Mouse (Mus musculus) T-cell, adult 2 months (primary cell): Measurements from ENCODE around the gene Unc79.

Experiments
- DNase-seq: peaks from one replicate; pipeline ENCODE4 v3.0.0; 2022; ENCODE audit warnings: low spot score

Unc79 gene

GRCm38 (mm10) chr12:103205561-103205960, 256.9 kb downstream of the Unc79 start:
- no peak for DNase-seq

DNA sequence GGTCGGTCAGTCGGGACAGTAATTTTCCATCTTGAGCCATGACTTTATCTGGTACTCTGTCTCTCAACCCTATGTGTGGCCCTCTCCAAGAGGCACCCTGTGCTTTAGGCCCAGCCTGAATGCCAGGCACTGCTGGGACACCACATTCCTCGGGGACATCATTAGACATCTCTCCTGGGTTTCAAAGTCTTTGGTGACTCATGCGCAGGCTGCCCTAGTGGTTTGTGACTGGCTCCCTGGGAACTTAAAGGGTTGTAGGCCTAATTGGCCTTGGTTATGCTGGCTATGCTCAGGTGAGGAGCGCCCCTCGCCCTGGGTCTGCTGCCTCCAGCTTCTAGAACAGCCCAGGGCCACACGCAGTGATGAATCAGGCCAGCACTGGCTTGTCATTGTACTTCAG, 260.9 kb downstream of the Unc79 start:
- no peak for DNase-seq

GRCm38 (mm10) chr12:103211078-103211477, 262.4 kb downstream of the Unc79 start:
- no peak for DNase-seq

GRCm38 (mm10) chr12:103213591-103213990, 264.9 kb downstream of the Unc79 start:
- DNase-seq = no peak

- no peak for DNase-seq
Observed at GRCm38 (mm10) chr12:103214270-103214669, 265.6 kb downstream of the Unc79 start.

GRCm38 (mm10) chr12:103214797-103215196, 266.1 kb downstream of the Unc79 start:
- DNase-seq = no peak

DNA sequence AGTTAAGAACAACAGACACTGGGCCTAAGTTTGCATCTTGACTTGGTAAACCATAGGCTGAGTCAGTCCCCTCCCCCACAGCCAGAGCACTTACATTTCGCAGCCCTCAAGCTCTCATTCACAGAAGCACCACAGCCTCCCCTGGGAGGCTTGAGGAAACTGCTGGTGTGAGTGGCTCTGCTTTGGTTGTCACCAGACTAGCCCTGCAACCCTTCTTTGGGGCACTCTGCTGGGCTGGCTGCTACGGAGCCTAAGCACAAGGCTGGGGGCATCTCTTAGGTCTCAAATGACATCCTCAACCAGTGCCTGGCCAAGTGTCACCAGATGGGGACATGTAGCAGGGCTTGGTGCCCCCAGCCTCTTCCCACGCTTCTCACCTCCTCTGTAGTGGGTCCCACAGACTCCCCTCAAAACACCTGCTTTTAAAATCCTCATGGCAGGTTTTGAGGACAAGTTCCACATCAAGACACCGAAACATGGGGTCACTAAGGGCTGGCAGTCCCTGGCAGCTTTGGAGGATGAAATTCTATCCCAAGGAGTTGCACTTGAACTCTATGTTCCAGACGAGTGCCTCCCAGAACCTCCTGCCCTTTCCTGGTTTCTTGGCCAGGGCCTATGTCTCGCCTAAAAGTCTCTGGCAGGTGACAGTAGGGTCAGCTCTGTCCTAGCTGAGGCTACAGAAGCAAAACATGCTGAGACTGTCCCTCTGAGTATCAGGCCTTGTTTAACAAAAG, 267.4 kb downstream of the Unc79 start:
- DNase-seq = no peak

DNA sequence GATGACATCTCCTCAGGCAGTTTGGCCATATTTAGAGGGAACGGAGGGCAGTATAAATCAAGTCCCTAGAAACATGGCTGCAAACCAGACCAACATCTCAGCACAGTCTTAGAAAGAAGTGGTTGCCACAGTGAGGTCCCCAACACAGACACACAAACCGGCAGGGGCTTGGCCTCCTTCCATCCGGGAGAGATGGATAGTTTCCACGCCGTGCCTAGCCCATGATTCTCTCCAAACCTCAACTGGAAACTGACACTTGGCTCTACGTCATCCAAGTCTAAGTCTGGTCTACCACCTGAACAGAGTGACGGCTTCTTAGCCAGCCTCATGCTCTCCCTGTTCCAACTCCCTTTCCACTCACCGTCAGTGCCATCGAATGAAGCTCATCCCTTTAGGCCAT, 275.0 kb downstream of the Unc79 start:
- DNase-seq = no peak

DNA sequence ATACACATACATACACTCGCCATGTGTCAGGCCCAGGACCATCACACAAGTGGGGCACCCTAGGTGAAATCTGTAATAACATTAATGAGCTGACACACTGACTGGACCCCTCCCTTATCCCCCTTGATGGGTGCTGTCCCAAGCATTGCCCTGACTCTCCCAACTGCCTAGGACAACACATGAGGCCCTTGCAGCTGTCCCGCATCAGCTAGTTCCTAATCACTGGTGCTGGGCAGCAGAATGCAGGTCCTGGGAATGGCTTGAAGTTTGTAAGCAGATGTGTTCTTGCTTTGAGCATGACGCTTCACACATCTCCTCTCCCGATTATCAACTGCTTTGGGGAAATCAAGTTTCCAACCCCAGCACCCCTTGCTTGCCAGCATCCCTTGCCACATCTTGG, 277.5 kb downstream of the Unc79 start:
- DNase-seq = no peak

DNA sequence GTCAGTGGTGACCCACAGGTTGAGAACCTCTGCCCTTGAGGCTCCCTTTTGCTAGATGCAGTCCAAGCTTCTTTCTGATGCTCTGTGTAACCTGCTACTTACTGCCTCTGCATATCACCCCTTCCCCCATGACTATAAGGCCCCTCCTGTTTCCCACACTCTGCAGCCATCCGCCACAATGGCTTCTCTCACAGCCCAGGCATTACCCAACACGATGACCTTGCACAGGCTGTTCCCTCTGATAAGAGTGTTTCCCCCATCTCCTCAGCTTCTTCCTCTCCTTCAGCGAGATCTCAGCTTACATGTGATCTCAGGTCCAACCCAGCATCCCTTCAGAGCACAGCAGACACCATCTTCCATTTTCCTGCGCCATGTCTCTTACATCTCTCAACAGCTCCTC, 280.4 kb downstream of the Unc79 start:
- DNase-seq = no peak
